Mouse (Mus musculus) heart, adult 18-20 months (tissue): ENCODE results near the gene Sytl1. TPM values are rescaled to one million over a fixed set of nuclear protein-coding genes. Genes with fewer than 3 reads are reported as not detected.
A peak's percentile ranks its signal among the peaks of the same experiment; 100 is the strongest.

ENCODE experiments used
- DNase-seq, 2 experiments: peaks; one replicate each; pipeline ENCODE4 v3.0.0; 2021 to 2022; ENCODE audit warnings: mixed read lengths in 1 of 2
- total RNA-seq, 2 experiments: library from RNA; stranded (reverse); gene quantifications; 2 replicates each; pipeline ENCODE4 v1.2.3; 2021

Sytl1 gene
- total RNA-seq, 2 experiments from 2014 or later: 0.22 to 0.72 TPM

GRCm38 (mm10) chr4:133247072-133247471, 15.8 kb downstream of the Sytl1 start:
- DNase-seq: peak; percentile 64 to 81

GRCm38 (mm10) chr4:133244289-133244688, 18.6 kb downstream of the Sytl1 start:
- no peak for DNase-seq

GRCm38 (mm10) chr4:133243538-133243937, 19.4 kb downstream of the Sytl1 start:
- no peak for DNase-seq

- DNase-seq: no peak
Measured at GRCm38 (mm10) chr4:133242710-133243109, 20.2 kb downstream of the Sytl1 start.

GRCm38 (mm10) chr4:133241910-133242309, 21.0 kb downstream of the Sytl1 start:
- DNase-seq: no peak

GRCm38 (mm10) chr4:133240934-133241908, 21.7 kb downstream of the Sytl1 start:
- peak; percentile 96 to 98 for DNase-seq

GRCm38 (mm10) chr4:133240490-133240921, 22.4 kb downstream of the Sytl1 start, which contains the start of gene Map3k6:
Gene Map3k6 (plus strand): TSS chr4:133240818.
- DNase-seq: peak; percentile 94 to 98

- DNase-seq: no peak
Measured at GRCm38 (mm10) chr4:133237911-133238310, 25.0 kb downstream of the Sytl1 start.

- DNase-seq: no peak
Measured at GRCm38 (mm10) chr4:133235415-133235814, 27.5 kb downstream of the Sytl1 start.

GRCm38 (mm10) chr4:133234771-133235170, 28.1 kb downstream of the Sytl1 start:
- DNase-seq: no peak

GRCm38 (mm10) chr4:133233285-133233976, 29.5 kb downstream of the Sytl1 start:
- DNase-seq: peak; percentile 68 to 75

- no peak for DNase-seq
Measured at GRCm38 (mm10) chr4:133229582-133229981, 33.3 kb downstream of the Sytl1 start.

- DNase-seq: no peak
Measured at GRCm38 (mm10) chr4:133227636-133228035, 35.3 kb downstream of the Sytl1 start.

- peak; percentile 62 to 77 for DNase-seq
Measured at GRCm38 (mm10) chr4:133226073-133226472, 36.8 kb downstream of the Sytl1 start.

- DNase-seq: no peak
Measured at GRCm38 (mm10) chr4:133223875-133224274, 39.0 kb downstream of the Sytl1 start.

GRCm38 (mm10) chr4:133221701-133222100, 41.2 kb downstream of the Sytl1 start:
- DNase-seq: no peak

- no peak for DNase-seq
Measured at GRCm38 (mm10) chr4:133220656-133221055, 42.3 kb downstream of the Sytl1 start.

GRCm38 (mm10) chr4:133218745-133219144, 44.2 kb downstream of the Sytl1 start:
- DNase-seq: no peak

- DNase-seq: peak in 1 of 2 experiments; percentile 78
Measured at GRCm38 (mm10) chr4:133217641-133218040, 45.3 kb downstream of the Sytl1 start.

- no peak for DNase-seq
Measured at GRCm38 (mm10) chr4:133213661-133214060, 49.3 kb downstream of the Sytl1 start.

GRCm38 (mm10) chr4:133213268-133213590, 49.7 kb downstream of the Sytl1 start:
- DNase-seq: no peak

- peak; percentile 87 to 88 for DNase-seq
Measured at GRCm38 (mm10) chr4:133212562-133213267, 50.2 kb downstream of the Sytl1 start.
